Mouse (Mus musculus) layer of hippocampus, adult 8-10 months (tissue): ENCODE data around the gene Ube2ql1. TPM values are rescaled to one million over a fixed set of nuclear protein-coding genes. Genes with fewer than 3 reads are reported as not detected.

Source experiments
- DNase-seq, 2 experiments: peaks; one replicate each; pipeline ENCODE4 v3.0.0; 2022; ENCODE audit warnings: low spot score in 2 of 2
- total RNA-seq, 4 experiments: library from RNA; stranded (reverse); gene quantifications; 2 replicates each; pipeline ENCODE4 v1.2.4; 2022

Gene Ube2ql1
- 100 to 1,000 TPM; 155 to 178 (median 169) TPM for total RNA-seq

DNA sequence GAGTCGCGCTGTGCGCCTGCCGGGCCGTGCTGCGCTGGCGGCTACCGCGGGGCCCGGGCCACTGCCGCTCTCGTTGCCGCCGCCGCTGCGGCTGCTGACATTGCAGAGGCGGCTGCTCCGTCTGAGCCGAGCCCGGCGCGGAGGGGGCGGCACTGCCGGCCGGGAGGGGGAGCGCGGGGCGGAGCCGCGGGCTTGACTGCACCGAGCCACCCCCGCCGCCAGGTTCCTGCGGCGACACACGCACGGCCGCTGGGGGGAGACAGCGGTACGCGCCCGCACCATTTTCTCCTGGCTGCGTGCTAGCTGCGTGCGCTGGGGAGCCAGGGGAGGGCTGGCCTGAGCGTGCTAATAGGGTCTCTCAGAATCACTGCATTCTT lies at the start of gene Ube2ql1:
TSS of gene Ube2ql1 (minus strand) at position 131 of the 377 bp plus-strand sequence.
- peak; percentile 84 to 93 for DNase-seq

- no peak for DNase-seq
These were observed 49.0 kb upstream of the Ube2ql1 start for GRCm38 (mm10) chr13:69788704-69789103.

DNA sequence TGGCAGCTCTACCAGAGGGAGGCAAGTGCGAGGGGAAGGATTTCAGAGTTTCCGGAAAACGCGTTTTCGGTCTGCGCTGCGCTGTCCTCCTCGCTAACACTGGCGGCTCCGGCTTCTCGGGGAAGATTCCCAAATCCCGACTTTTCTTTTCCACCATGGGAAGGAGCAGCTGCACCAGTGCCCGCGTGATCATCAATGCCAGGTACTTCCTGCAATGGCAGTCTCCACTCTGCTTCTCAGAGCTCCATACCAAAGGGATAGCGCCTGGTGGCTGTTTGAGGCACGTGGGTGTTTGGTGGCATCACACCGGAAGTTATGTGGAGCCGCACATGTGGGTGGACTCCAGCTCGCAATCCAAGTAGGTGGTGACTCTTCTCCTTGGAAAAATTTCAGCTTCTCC lies 38.5 kb upstream of the Ube2ql1 start:
- DNase-seq, result peak; percentile 75 to 80

- DNase-seq, result no peak
These were observed 32.7 kb upstream of the Ube2ql1 start for GRCm38 (mm10) chr13:69772358-69772757.

- no peak for DNase-seq
These were observed 31.1 kb upstream of the Ube2ql1 start for GRCm38 (mm10) chr13:69770538-69771456.

- DNase-seq, result no peak
These were observed 28.5 kb upstream of the Ube2ql1 start for GRCm38 (mm10) chr13:69768152-69768551.

GRCm38 (mm10) chr13:69764646-69765045 lies 25.0 kb upstream of the Ube2ql1 start:
- peak in 1 of 2 experiments; percentile 34 for DNase-seq

GRCm38 (mm10) chr13:69761393-69761792 lies 21.7 kb upstream of the Ube2ql1 start:
- peak; percentile 82 to 85 for DNase-seq

DNA sequence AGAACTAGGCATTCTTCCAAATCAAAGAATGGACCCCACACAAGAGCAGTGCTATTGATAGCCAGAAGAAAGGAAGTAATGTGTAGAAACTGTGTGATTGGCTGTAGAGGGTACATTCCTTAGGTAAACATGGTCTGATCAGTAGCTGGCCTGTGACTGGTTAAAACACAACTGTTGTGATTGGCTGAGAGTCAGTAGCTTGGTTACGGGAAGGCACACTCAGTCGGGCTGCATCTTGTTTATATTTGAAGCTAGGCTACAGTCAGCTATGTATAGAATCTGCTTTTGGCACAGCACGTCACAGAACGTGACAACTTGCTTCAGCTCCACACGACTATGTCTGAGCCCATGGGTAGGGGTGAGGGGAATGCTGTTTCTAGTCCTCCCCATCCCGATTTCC lies 19.3 kb upstream of the Ube2ql1 start:
- no peak for DNase-seq

GRCm38 (mm10) chr13:69752875-69753274 lies 13.2 kb upstream of the Ube2ql1 start:
- DNase-seq, result no peak

- no peak for DNase-seq
These were observed 11.8 kb upstream of the Ube2ql1 start for GRCm38 (mm10) chr13:69751510-69751909.

DNA sequence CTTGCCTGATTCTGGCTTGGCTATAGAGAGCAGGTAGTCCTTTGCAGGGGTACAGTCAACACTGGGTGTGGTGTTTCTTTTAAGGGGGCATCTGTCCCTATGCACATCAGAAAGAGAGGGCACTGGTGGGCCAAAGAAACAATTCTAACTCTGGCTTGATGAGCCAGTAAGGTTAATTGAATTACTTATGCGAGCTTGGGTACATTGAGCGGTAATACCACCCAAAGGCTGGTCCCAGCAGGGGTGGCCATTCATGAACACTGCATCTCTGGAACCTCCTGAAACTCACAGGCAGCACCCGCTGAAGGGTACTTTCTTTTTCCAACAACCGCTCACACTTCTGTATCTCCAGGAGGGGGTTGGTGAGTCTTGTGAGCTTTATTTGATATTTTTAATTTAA lies 9.1 kb upstream of the Ube2ql1 start:
- DNase-seq, result no peak

DNA sequence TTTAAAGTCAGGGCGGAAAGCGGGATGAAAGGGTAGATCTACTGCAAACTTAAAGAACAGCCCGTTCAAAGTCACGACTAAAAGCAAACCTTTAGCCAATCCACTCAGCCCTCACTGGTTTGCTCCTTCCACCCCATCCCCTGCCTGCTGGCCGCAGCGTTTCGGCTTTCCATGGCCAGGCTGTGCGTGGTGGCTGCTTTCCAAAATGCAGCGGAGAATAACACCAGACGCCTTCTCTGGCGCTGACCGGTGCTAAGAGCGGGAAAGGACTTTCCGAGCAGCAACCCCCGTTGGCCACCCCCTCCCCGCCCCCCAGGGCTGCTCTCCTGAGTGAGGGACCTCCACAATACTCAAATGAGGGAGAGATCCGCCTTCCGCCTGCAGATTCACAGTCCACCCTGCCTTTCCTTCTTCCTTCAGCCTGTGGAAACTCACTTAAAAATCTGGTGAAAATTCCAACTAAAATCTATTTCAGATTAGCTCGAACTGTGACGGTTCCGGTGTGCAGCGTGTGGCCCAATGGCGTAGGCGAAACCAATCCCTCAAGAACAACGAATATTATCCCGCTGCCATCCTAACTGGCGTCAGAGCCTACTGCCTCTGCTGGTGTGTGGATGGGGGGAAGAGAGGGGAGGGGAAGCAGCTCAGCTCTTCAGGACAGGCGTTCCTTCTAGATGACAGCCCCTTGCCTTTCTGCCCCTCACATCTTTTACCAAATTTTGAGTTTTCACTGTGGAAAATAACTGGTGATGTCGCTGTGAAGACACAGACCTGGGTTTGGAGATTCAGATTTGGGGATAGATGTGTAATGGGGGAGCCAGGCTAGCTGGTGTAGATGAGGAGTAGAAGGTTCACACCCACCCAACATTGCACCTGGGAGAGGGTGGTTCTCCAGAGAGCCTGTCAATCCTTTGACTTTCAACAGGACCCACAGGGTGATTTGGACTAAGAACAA lies 919 bp upstream of the Ube2ql1 start:
- peak; percentile 61 to 70 for DNase-seq

GRCm38 (mm10) chr13:69739091-69739758 lies 464 bp downstream of the Ube2ql1 start:
- peak in 1 of 2 experiments; percentile 40 for DNase-seq

DNA sequence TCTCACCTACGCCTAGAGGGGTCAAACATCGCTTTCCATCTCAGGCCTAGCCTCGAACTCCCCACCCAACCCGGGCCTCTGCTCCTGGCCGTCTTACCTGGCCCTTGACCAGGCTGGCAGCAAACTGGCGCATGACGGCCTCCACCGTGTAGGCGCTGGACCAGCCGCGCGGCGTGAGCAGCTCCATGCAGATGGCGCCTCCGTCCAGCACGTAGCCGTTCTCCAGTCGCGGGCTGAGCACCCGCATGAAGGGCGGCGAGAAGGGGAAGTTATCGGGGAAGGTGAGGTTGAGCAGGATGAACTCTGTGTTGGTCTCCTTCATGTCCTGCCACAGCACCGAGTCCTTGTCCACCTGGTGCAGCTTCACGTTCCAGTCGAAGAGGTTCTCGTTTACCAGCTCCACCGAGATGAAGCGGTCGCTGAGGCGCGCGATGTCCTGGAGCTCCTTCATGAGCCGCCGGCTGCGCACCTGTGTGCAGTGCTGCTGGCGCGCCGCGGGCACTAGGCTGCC lies 1.2 kb downstream of the Ube2ql1 start:
- DNase-seq, result peak in 1 of 2 experiments; percentile 49

- no peak for DNase-seq
These were observed 2.1 kb downstream of the Ube2ql1 start for GRCm38 (mm10) chr13:69737444-69738185.

- no peak for DNase-seq
These were observed 7.1 kb downstream of the Ube2ql1 start for GRCm38 (mm10) chr13:69732636-69733035.

- no peak for DNase-seq
These were observed 14.3 kb downstream of the Ube2ql1 start for GRCm38 (mm10) chr13:69725376-69725775.

DNA sequence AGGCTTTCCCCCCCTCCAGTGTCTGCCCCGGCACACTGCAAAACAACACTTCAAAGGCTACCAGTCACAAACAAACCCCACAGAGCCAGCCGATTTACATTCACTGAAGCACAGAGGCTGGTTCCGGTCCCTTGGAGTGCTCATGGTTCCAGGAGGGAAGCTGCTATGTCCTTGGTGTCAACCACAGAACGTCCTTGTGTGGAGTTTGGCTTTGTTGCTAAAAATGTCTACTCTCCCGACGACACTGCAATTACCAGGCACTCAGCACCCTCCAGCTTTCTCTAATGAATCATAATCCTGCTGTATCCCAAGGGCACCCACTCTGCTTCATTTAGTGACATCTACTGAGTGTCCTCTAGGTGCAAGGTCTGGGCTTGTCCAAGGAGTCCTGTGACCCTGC lies 18.5 kb downstream of the Ube2ql1 start:
- DNase-seq, result no peak

DNA sequence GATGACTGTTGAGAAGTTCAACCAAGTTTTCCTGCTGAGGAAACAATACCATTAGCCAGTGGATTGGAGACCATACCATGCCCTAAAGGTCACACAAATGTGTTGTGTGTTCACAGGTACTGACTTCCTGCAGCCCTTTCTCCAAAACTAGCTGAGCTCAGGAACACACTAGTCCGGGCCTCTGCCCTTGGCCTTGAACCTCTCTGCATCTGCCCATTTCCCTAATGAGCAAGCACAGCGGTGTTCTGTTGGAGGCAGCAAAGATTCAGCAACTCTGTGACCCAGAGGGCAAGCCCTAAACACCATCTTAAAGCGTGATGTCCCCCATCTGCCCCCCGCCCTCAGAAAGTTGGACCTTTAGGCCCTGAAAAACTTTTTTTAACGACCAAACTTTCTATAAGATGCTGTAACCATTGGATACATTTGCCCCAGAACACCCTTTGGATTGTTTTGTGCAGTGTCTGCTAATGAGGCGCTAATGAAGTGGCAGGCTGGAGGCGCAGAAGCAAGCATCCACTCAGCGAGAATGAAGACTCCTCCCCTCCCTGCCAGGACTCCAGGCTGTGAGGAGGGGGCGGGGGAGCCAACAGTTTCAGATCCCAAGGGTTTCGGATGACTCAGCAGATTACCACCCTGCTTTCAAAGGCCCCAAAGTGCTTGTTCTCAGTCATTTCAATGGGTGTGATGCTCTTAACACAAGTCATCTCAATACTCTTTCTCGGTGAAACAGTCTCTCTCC lies 21.7 kb downstream of the Ube2ql1 start:
- no peak for DNase-seq
